ENCODE assay signal across 13 mouse cellular contexts in the genomic region with DNA sequence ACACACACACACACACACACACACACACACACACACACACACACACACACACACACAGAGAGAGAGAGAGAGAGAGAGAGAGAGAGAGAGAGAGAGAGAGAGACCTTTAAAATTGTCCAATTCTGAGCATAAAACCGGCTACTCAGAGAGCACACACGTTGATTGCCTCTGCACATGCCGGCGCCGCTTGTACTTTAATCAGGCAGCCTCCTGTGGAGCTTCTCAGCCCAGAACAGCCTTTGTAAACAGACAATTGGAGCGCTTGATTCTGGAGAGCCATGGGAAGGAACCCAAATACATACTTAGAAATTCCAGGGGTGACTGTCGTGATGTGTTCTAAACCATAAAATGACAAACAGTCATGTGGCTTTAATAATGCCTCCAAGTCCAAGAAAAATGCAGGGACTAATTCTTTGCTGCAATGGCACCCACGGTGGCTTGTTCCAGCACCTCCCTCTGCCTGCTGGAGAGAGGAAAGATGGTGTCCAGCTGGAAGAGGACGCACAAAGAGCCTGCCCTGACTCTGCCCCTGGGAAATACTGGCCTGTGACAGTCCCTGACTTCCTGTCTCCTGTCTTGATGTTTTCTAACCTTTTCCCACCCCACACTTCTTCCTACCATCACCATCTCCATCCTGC. TPM values are rescaled to one million over a fixed set of nuclear protein-coding genes. Genes with fewer than 3 reads are reported as not detected.
DNase-seq lines count a peak whose midpoint lies in the region; ATAC-seq lines count a peak whose summit lies in the region.
"Had no signal": no experiment of that assay in that cellular context is flagged by ENCODE, and none has a peak within 500 bp of the region (broad histone marks: within the 10 kb centered on the region; RNA-seq: fewer than 3 reads in every experiment).

No protein-coding gene starts in this region.

- no peaks in the 10 kb centered on the region for H3K36me3 ChIP-seq in midbrain, embryonic 11.5 days (ENCODE audit: control insufficient read depth, insufficient read depth, low read length)
- H3K36me3 ChIP-seq in midbrain, embryonic 10.5 days, result no peaks in the 10 kb centered on the region
- no peaks in the 10 kb centered on the region for H3K36me3 ChIP-seq in limb, embryonic 11.5 days (ENCODE audit: control insufficient read depth, insufficient read depth, low read length)
- H3K36me3 ChIP-seq: limb, embryonic 15.5 days had no signal

- H3K4me2 ChIP-seq in midbrain, embryonic 11.5 days, result no peak overlapping the region
- no peak overlapping the region for H3K4me2 ChIP-seq in limb, embryonic 11.5 days (ENCODE audit: low read depth, severe bottlenecking)
- H3K4me2 ChIP-seq: limb, embryonic 15.5 days had no signal

- no peak overlapping the region for H3K4me3 ChIP-seq in midbrain, embryonic 11.5 days (ENCODE audit: low read depth, low read length)
- H3K4me3 ChIP-seq in midbrain, embryonic 10.5 days, result no peak overlapping the region
- no peak overlapping the region for H3K4me3 ChIP-seq in limb, embryonic 11.5 days (ENCODE audit: low read depth, low read length)
- H3K4me3 ChIP-seq: limb, embryonic 15.5 days had no signal

- DNase-seq in heart, adult 11 months, result peak; percentile 73
- no peak for DNase-seq in heart, postnatal 10 days
- DNase-seq in midbrain, embryonic 11.5 days (ENCODE audit: low spot score, missing footprints), result peak; percentile 85
- no peak for DNase-seq in midbrain, embryonic 10.5 days (ENCODE audit: low spot score)
- peak; percentile 35 for DNase-seq in limb, embryonic 11.5 days (ENCODE audit: low spot score)
- DNase-seq in retina, postnatal 1 day, result peak; percentile 45
- DNase-seq in B cell, adult 2 months, result no peak
- no peak for DNase-seq in left cerebral cortex, adult 8-10 months (ENCODE audit: low spot score in 2 of 2)
- DNase-seq: adrenal gland, adult 8-10 months; cerebellum, adult 8-10 months; gastrocnemius, postnatal 25 days had no signal

- ATAC-seq in midbrain, embryonic 11.5 days (ENCODE audit: low FRiP score), result no peak
- ATAC-seq in limb, embryonic 11.5 days (ENCODE audit: insufficient number of reproducible peaks, low FRiP score, low TSS enrichment, low read depth), result no peak
- ATAC-seq: intestine, postnatal 0 days had no signal

- intact Hi-C loops in heart, postnatal 10 days (cut with DNase I), result no loop called here

- H3K9ac ChIP-seq in midbrain, embryonic 11.5 days (ENCODE audit: low read length), result no peak overlapping the region
- H3K9ac ChIP-seq in limb, embryonic 11.5 days (ENCODE audit: low read length), result no peak overlapping the region
- H3K9ac ChIP-seq: limb, embryonic 15.5 days had no signal

- no peaks in the 10 kb centered on the region for H3K9me3 ChIP-seq in midbrain, embryonic 11.5 days (ENCODE audit: control insufficient read depth, low read length)
- H3K9me3 ChIP-seq in midbrain, embryonic 10.5 days (replicated peaks), result no peaks in the 10 kb centered on the region
- H3K9me3 ChIP-seq in limb, embryonic 11.5 days (ENCODE audit: control insufficient read depth, low read length), result no peaks in the 10 kb centered on the region
- H3K9me3 ChIP-seq: limb, embryonic 15.5 days had no signal

- no peak overlapping the region for H3K27ac ChIP-seq in midbrain, embryonic 11.5 days (ENCODE audit: low read depth, low read length)
- no peak overlapping the region; the same call in 1 of the 2 replicates for H3K27ac ChIP-seq in midbrain, embryonic 10.5 days (replicated peaks)
- H3K27ac ChIP-seq in limb, embryonic 11.5 days (replicated peaks; ENCODE audit: low read depth, low read length), result no peak overlapping the region
- H3K27ac ChIP-seq: limb, embryonic 15.5 days had no signal

- H3K4me1 ChIP-seq in midbrain, embryonic 11.5 days (ENCODE audit: control insufficient read depth, insufficient read depth, low read length), result no peaks in the 10 kb centered on the region; the same call in 1 of the 2 replicates
- peaks cover 16% of the 10 kb centered on the region for H3K4me1 ChIP-seq in midbrain, embryonic 10.5 days
- H3K4me1 ChIP-seq in limb, embryonic 11.5 days (ENCODE audit: control insufficient read depth, insufficient read depth, low read length), result 0 out of 2 replicates have a peak, but pooled peaks cover 2% of the 10 kb centered on the region

- no peaks in the 10 kb centered on the region for H3K27me3 ChIP-seq in midbrain, embryonic 11.5 days (ENCODE audit: control insufficient read depth, insufficient read depth, low read length)
- no peaks in the 10 kb centered on the region for H3K27me3 ChIP-seq in midbrain, embryonic 10.5 days (ENCODE audit: low read depth, poor library complexity, severe bottlenecking)
- no peaks in the 10 kb centered on the region for H3K27me3 ChIP-seq in limb, embryonic 11.5 days (ENCODE audit: control insufficient read depth, insufficient read depth, low read length)
- H3K27me3 ChIP-seq: limb, embryonic 15.5 days had no signal

- 14% methylated on average over 9 of the region's 9 CpGs for WGBS in midbrain, embryonic 11.5 days
- 16% methylated on average over 9 of the region's 9 CpGs for WGBS in midbrain, embryonic 10.5 days
- 17% methylated on average over 9 of the region's 9 CpGs for WGBS in limb, embryonic 11.5 days

RNA-seq across cellular contexts. Expression of gene Adgrf5, which starts 2.2 kb away (rescaled TPM):
- total RNA-seq in heart, postnatal 10 days (2021), result 100 to 1,000 TPM; 219 to 248 TPM
- polyA plus RNA-seq in midbrain, embryonic 11.5 days (2014; fragmentation: Nextera tagmentation; extraction: Ambion mirVana), result 6.8 and 7.9 TPM in 2 replicates
- 6.6 and 9.3 TPM in 2 replicates for polyA plus RNA-seq in midbrain, embryonic 10.5 days (2016; fragmentation: Nextera tagmentation; extraction: Ambion mirVana)
- 9.6 TPM in 2 replicates for polyA plus RNA-seq in limb, embryonic 11.5 days (2014; fragmentation: Nextera tagmentation; extraction: Ambion mirVana)
- 10 to 100 TPM; 31.6 to 43.9 (median 36.7) TPM for total RNA-seq in left cerebral cortex, adult 8-10 months (2022)

Comparison
In these comparisons a context has a peak if more than half of its experiments do, and no peak if none do; other contexts are left out.
1. DNase-seq: peak in heart, adult 11 months (single experiment), midbrain, embryonic 11.5 days (single experiment), limb, embryonic 11.5 days (single experiment) and retina, postnatal 1 day (single experiment); none in heart, postnatal 10 days (0 of 2), midbrain, embryonic 10.5 days (single experiment), B cell, adult 2 months (0 of 2) and left cerebral cortex, adult 8-10 months (0 of 2).